Mouse (Mus musculus) E14TG2a.4 (cell line): ENCODE data around the gene Mthfd2.

Experiments
- H3K27me3 ChIP-seq: 2 replicates; pipeline ENCODE4 v1.6.1; 2014; ENCODE audit warnings: low read length, control low read depth; ENCODE audit not compliant: insufficient read depth
- H3K36me3 ChIP-seq: 2 replicates; pipeline ENCODE4 v1.6.1; 2014; ENCODE audit warnings: low read length, control low read depth; ENCODE audit not compliant: insufficient read depth
- H3K4me1 ChIP-seq: replicated peaks from 2 replicates; pipeline ENCODE4 v1.6.1; 2014; ENCODE audit warnings: low read depth, low read length, control low read depth
- H3K4me3 ChIP-seq: replicated peaks from 2 replicates; pipeline ENCODE4 v1.5.1; 2014; ENCODE audit warnings: mild to moderate bottlenecking, low read length
- H3K9me3 ChIP-seq: 2 replicates; pipeline ENCODE4 v1.6.1; 2014; ENCODE audit warnings: low read length, control low read depth
- CTCF ChIP-seq: conservative IDR thresholded peaks from 2 replicates; pipeline ENCODE4 v1.5.1; 2014; ENCODE audit warnings: low read length
- NANOG ChIP-seq: IDR thresholded peaks from 2 replicates; pipeline ENCODE4 v1.6.1; 2014; ENCODE audit warnings: borderline replicate concordance, low read length, mixed read lengths
- POU5F1 ChIP-seq: IDR thresholded peaks from 2 replicates; pipeline ENCODE4 v1.6.1; 2014; ENCODE audit warnings: low read length, borderline replicate concordance

Gene Mthfd2

GRCm38 (mm10) chr6:83356569-83357138 lies 30.9 kb upstream of the Mthfd2 start:
- no peak overlapping the region for H3K4me3 ChIP-seq
- H3K36me3 ChIP-seq, result peaks cover 76% of the 10 kb centered on the region
- H3K4me1 ChIP-seq, result peaks cover 18% of the 10 kb centered on the region
- H3K9me3 ChIP-seq, result no peaks in the 10 kb centered on the region
- TF ChIP-seq POU5F1 (no peak), CTCF (peak; percentile 92), NANOG (no peak)
- H3K27me3 ChIP-seq, result no peaks in the 10 kb centered on the region

DNA sequence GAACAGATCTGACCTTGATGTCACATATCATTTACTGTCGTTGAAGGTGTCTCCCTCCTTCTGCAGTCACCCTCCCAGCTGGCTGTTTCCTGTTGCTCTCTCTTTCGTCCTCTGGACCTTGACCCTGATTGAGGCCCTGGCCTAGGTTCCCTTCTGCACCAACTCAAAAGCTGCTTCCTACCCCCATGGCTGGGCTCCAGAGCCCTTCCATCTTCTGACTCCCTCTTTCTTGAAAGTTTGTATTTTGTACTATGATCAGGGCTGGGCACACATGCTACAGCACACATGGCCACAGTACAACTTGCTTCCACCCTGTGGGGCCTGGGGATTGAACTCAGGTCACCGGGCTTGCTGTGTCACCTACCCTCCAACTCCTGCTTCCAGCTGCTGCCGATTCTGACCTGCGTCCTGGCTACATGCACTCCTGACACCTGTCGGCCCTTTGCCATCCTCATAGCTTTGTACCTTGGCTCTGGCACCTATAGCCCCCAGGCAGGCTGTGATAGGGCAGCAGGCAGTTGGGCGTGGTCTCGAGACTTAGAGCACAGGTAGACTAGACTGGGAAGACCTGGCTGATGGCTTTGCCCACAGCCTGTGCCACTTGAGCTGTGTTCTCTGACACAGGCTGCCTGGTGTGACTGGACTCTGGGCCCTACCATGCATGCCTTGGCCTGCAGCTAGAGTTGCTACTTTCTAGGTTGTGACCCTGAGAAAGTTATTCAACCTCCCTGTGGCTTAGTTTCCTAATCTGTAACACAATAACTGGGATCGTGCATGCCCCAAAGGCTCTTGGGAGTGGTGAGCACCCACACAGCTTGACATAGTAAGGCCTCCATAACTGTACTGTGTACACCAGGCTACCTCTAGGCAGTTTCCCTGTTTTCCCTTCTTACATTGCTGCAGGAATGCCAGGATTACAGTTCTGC lies 29.4 kb upstream of the Mthfd2 start:
- no peaks in the 10 kb centered on the region for H3K27me3 ChIP-seq
- H3K9me3 ChIP-seq, result no peaks in the 10 kb centered on the region
- H3K4me3 ChIP-seq, result no peak overlapping the region
- peaks cover 23% of the 10 kb centered on the region for H3K4me1 ChIP-seq
- peaks cover 84% of the 10 kb centered on the region for H3K36me3 ChIP-seq
- TF ChIP-seq CTCF, result no peak
- TF ChIP-seq POU5F1, result no peak
- no peak for TF ChIP-seq NANOG

DNA sequence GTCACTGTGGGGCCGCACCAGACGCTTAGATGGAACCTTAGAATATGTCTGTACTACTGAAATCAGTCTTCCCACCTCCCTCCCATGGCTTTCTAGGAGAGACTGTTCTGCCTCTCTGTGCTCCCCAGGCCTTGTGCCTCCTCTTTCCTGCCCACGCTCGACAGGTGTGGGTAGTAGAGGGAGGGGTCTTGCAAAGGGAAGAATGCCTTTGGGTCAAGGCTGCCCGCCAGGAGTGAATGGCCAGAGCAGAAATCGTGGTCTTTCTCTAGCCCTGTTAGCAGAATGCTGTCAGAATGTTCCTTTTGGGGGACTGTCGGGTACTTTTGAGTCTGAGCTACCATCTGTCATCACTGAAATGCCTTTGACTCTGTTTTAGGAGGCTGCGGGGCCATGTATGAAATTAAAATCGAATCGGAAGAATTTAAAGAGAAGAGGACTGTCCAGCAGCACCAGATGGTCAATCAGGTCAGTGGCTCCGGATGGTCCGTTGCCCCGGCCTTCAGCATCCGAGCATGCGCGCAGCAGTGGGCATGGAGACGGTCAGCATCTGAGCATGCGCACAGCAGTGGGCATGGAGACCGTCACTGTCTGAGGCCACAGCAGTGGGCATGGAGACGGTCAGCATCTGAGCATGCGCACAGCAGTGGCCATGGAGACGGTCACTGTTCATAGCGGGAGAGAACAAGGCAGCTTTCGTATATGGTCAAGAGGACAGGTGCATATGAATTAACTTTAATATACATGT lies 27.1 kb upstream of the Mthfd2 start:
- no peaks in the 10 kb centered on the region for H3K9me3 ChIP-seq
- peaks cover 38% of the 10 kb centered on the region for H3K4me1 ChIP-seq
- H3K36me3 ChIP-seq, result peaks cover 65% of the 10 kb centered on the region
- H3K4me3 ChIP-seq, result no peak overlapping the region
- no peak for TF ChIP-seq POU5F1
- no peak for TF ChIP-seq NANOG
- TF ChIP-seq CTCF, result no peak
- H3K27me3 ChIP-seq, result no peaks in the 10 kb centered on the region

DNA sequence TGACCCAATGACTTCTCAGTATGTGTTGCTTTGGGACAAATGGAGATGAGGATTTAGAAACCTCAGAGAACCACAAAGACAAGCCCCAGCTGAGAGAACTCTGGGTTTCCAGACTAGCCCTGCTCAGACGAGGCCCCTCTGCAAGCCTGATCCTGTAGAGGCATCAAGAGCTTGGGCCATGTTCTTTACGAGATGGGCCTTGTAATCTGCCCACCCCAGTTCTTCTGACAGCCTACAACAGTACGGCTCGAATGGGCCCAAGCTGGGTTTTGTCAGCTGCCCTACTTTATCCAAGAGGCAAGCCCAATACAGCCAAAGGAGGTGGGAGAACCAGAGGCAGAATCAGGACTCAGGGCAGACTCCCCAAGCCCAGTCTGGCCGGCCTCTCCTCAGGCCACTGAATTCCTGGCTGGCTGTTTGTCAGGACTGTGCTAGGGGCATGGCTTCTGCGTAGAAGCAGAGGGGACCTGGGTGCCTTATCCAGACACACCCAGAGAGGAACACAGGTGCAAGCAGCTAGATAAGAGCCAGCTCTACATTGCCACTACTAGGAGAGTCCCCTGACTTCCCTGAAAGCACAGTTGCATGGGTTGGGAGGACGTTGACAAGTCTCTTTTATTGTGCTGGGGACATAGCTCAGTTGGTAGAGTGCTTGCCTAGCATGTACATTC lies 25.9 kb upstream of the Mthfd2 start:
- Histone ChIP-seq H3K27me3 (no peaks in the 10 kb centered on the region), H3K9me3 (no peaks in the 10 kb centered on the region), H3K4me1 (peaks cover 38% of the 10 kb centered on the region), H3K36me3 (peaks cover 60% of the 10 kb centered on the region), H3K4me3 (no peak overlapping the region)
- no peak for TF ChIP-seq NANOG
- no peak for TF ChIP-seq POU5F1
- no peak for TF ChIP-seq CTCF

GRCm38 (mm10) chr6:83350851-83351405 lies 25.2 kb upstream of the Mthfd2 start:
- peaks cover 57% of the 10 kb centered on the region for H3K36me3 ChIP-seq
- no peak for TF ChIP-seq POU5F1
- TF ChIP-seq NANOG, result no peak
- no peak for TF ChIP-seq CTCF
- no peak overlapping the region for H3K4me3 ChIP-seq

DNA sequence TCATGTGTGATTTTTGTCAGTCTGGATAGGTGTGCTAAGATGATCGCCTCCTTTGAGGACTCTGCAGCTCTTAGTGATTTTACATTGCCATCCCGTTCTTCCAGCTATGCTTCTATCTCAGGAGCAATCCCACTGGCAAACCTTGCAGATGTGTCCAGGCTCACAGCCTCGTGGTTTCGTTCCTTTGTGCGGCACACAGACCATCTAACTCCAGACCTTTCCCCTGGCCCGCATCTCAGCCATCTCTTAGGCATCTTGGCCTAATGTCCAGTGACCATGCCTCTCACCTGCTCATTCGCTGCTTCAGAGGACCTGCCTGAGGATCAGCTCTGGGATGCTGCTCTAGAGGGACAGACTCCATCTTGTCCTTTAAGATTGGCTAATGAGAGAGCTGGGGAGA lies 24.5 kb upstream of the Mthfd2 start:
- H3K4me3 ChIP-seq, result peak overlapping the region; percentile 89
- no peaks in the 10 kb centered on the region for H3K27me3 ChIP-seq
- H3K4me1 ChIP-seq, result peaks cover 31% of the 10 kb centered on the region
- TF ChIP-seq POU5F1 (no peak), NANOG (no peak), CTCF (no peak)
- H3K9me3 ChIP-seq, result no peaks in the 10 kb centered on the region
- H3K36me3 ChIP-seq, result peaks cover 50% of the 10 kb centered on the region

More at GRCm38 (mm10) chr6:83350851-83351405, 25.2 kb upstream of the Mthfd2 start:
- Histone ChIP-seq H3K27me3 (no peaks in the 10 kb centered on the region), H3K9me3 (no peaks in the 10 kb centered on the region), H3K4me1 (peaks cover 36% of the 10 kb centered on the region)

GRCm38 (mm10) chr6:83349274-83349958 lies 23.7 kb upstream of the Mthfd2 start:
- Histone ChIP-seq H3K4me3 (peak overlapping the region; percentile 89), H3K9me3 (no peaks in the 10 kb centered on the region), H3K4me1 (peaks cover 27% of the 10 kb centered on the region), H3K27me3 (no peaks in the 10 kb centered on the region), H3K36me3 (peaks cover 42% of the 10 kb centered on the region)
- TF ChIP-seq NANOG, result no peak
